Mouse (Mus musculus) bone marrow, adult 2 months (tissue): ENCODE data around the gene Stard13. TPM values are rescaled to one million over a fixed set of nuclear protein-coding genes. Genes with fewer than 3 reads are reported as not detected.
A peak's percentile ranks its signal among the peaks of the same experiment; 100 is the strongest.

Experiments used
- H3K27ac ChIP-seq: fragments of 200-500 bp; 2 replicates; pipeline ENCODE4 v1.5.1; 2012; ENCODE audit warnings: low read depth, mild to moderate bottlenecking, control low read depth, inconsistent platforms, low read length; ENCODE audit not compliant: control insufficient read depth, poor library complexity, insufficient read depth
- H3K4me1 ChIP-seq: fragments of 200-500 bp; 2 replicates; pipeline ENCODE4 v1.6.1; 2011; ENCODE audit warnings: low read length; ENCODE audit not compliant: control insufficient read depth, insufficient read depth
- H3K4me3 ChIP-seq: fragments of 200-500 bp; replicated peaks from 2 replicates; pipeline ENCODE3; 2011; ENCODE audit warnings: mild to moderate bottlenecking, low read depth, low read length, control low read depth; ENCODE audit not compliant: control insufficient read depth
- CTCF ChIP-seq: fragments of 200-500 bp; IDR thresholded peaks from 2 replicates; pipeline ENCODE4 v1.5.1; 2011; ENCODE audit warnings: low read length, control low read depth; ENCODE audit not compliant: control insufficient read depth, insufficient read depth
- POLR2A ChIP-seq: fragments of 200-500 bp; IDR thresholded peaks from 2 replicates; pipeline ENCODE4 v1.6.1; 2011; ENCODE audit warnings: low read depth, mild to moderate bottlenecking, control low read depth, low read length, borderline replicate concordance; ENCODE audit not compliant: control insufficient read depth
- WGBS: fragments of 180-500 bp; shearing (Covaris S2); methylation state at CpG from one replicate; pipeline ENCODE4 v1.1.7; 2018; 5-methylcytosine and 5-hydroxymethylcytosine counted together
- polyA plus RNA-seq: library from polyadenylated mRNA; stranded (reverse); fragments of >200 nt; gene quantifications from 2 replicates; pipeline ENCODE4 v1.2.4, GENCODE M21; 2011; ENCODE audit warnings: low replicate concordance; ENCODE audit not compliant: missing spikeins, insufficient read depth, insufficient read length

Stard13 gene
- polyA plus RNA-seq, 1 experiment, result 0.80 TPM

- 16% methylated on average over 19 of the region's 19 CpGs for WGBS
- Histone ChIP-seq H3K4me1 (no peaks in the 10 kb centered on the region), H3K4me3 (no peak overlapping the region), H3K27ac (no peak overlapping the region)
- TF ChIP-seq POLR2A (no peak), CTCF (no peak)
These were observed 125.2 kb downstream of the Stard13 start for GRCm38 (mm10) chr5:151108291-151108897.

GRCm38 (mm10) chr5:151106841-151107240 is 126.8 kb downstream of the Stard13 start:
- H3K4me3 ChIP-seq, result no peak overlapping the region
- TF ChIP-seq CTCF (no peak), POLR2A (no peak)
- no peaks in the 10 kb centered on the region for H3K4me1 ChIP-seq
- WGBS, result 72% methylated on average over 3 of the region's 3 CpGs
- H3K27ac ChIP-seq, result no peak overlapping the region

- Histone ChIP-seq H3K4me1 (no peaks in the 10 kb centered on the region), H3K4me3 (no peak overlapping the region), H3K27ac (no peak overlapping the region)
- TF ChIP-seq CTCF (no peak), POLR2A (no peak)
- 78% methylated on average over 10 of the region's 10 CpGs for WGBS
These were observed 128.3 kb downstream of the Stard13 start for GRCm38 (mm10) chr5:151105054-151105971.

- Histone ChIP-seq H3K27ac (no peak overlapping the region), H3K4me3 (no peak overlapping the region), H3K4me1 (no peaks in the 10 kb centered on the region)
- WGBS, result 39% methylated on average over 9 of the region's 9 CpGs
- TF ChIP-seq CTCF (no peak), POLR2A (no peak)
These were observed 129.1 kb downstream of the Stard13 start for GRCm38 (mm10) chr5:151104354-151105053.

- Histone ChIP-seq H3K27ac (no peak overlapping the region), H3K4me3 (no peak overlapping the region), H3K4me1 (no peaks in the 10 kb centered on the region)
- 66% methylated on average over 4 of the region's 4 CpGs for WGBS
- no peak for TF ChIP-seq POLR2A
- no peak for TF ChIP-seq CTCF
These were observed 130.4 kb downstream of the Stard13 start for GRCm38 (mm10) chr5:151103284-151103683.

- Histone ChIP-seq H3K27ac (no peak overlapping the region), H3K4me3 (no peak overlapping the region), H3K4me1 (no peaks in the 10 kb centered on the region)
- 65% methylated on average over 2 of the region's 2 CpGs for WGBS
- TF ChIP-seq CTCF (peak; percentile 24; the same call in 1 of the 2 replicates), POLR2A (no peak)
These were observed 131.4 kb downstream of the Stard13 start for GRCm38 (mm10) chr5:151102262-151102661.

GRCm38 (mm10) chr5:151096012-151096411 is 137.6 kb downstream of the Stard13 start:
- Histone ChIP-seq H3K4me1 (no peaks in the 10 kb centered on the region), H3K4me3 (no peak overlapping the region), H3K27ac (no peak overlapping the region)
- 86% methylated on average over 6 of the region's 6 CpGs for WGBS
- TF ChIP-seq CTCF (no peak), POLR2A (no peak)
